Mouse (Mus musculus): ENCODE data around the gene Akr7a5.

DNA sequence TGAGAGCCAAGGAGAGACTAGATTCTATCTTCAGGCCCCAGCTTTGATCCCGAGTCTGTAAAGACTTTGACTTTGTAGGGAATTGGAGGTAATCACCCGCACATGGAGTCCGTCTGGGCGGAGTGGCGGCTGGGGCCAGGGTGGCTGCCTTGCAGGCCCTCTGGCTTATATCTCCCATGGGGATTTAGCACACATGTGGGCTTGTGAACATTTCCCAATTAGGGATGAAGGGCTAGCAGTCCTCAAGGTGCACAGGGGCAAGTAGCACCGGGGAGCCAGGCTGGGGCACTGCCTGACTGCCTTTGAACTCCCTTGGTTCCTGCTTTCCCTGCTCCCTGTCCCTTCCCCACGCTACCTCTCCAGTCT is 44.1 kb upstream of the Akr7a5 start:
- no peak for TF ChIP-seq ZNF384 (IDR thresholded peaks at IDR 0.05; ENCODE audit: low read depth, low read length)
- TF ChIP-seq HCFC1 (IDR thresholded peaks at IDR 0.05; ENCODE audit: borderline replicate concordance, insufficient read depth, low read length): no peak
- TF ChIP-seq CHD2 (IDR thresholded peaks at IDR 0.05; ENCODE audit: low read depth, low read length): no peak
- no peak for TF ChIP-seq MAFK (IDR thresholded peaks at IDR 0.05; ENCODE audit: insufficient read depth, low read depth, low read length)

Data from ES-E14 (cell line).